Mouse (Mus musculus) spleen, adult 2 months (tissue): ENCODE results near the gene Hsd17b1.

Experiments
- CTCF ChIP-seq: fragments of 200-500 bp; IDR thresholded peaks from 2 replicates; pipeline ENCODE4 v1.5.1; 2011; ENCODE audit warnings: mild to moderate bottlenecking, inconsistent platforms; ENCODE audit not compliant: insufficient read depth, insufficient read length, insufficient replicate concordance; ENCODE audit errors: extremely low read depth
- POLR2A ChIP-seq: fragments of 200-500 bp; IDR thresholded peaks from 2 replicates; pipeline ENCODE4 v1.6.1; 2011; ENCODE audit warnings: low read depth, low read length, inconsistent platforms

- TF ChIP-seq CTCF (no peak), POLR2A (no peak)
These were observed 24.8 kb downstream of the Hsd17b1 start for GRCm38 (mm10) chr11:101103011-101103410.
